Mouse (Mus musculus) neural tube, embryonic 14.5 days (tissue): Measurements from ENCODE around the gene Flt1. TPM values are rescaled to one million over a fixed set of nuclear protein-coding genes. Genes with fewer than 3 reads are reported as not detected.

Source experiments
- ATAC-seq: fragments of 200-750 bp; cut with Nextera tagmentation; 2 replicates; pipeline ENCODE4 v1.8.0; 2017; ENCODE audit warnings: low read depth, mild to moderate bottlenecking, moderate TSS enrichment, moderate library complexity
- H3K27ac ChIP-seq: fragments of 300-500 bp; sonication (generic); 2 replicates; pipeline ENCODE4 v1.5.1; 2014; ENCODE audit warnings: low read depth, mild to moderate bottlenecking, control low read depth, low read length, moderate library complexity, mixed read lengths
- H3K27me3 ChIP-seq: fragments of 300-500 bp; sonication (generic); 2 replicates; pipeline ENCODE4 v1.6.1; 2014; ENCODE audit warnings: low read length; ENCODE audit not compliant: control insufficient read depth, insufficient read depth
- H3K36me3 ChIP-seq: fragments of 300-500 bp; sonication (generic); 2 replicates; pipeline ENCODE4 v1.6.1; 2014; ENCODE audit warnings: low read length, mixed read lengths; ENCODE audit not compliant: control insufficient read depth, insufficient read depth
- H3K4me1 ChIP-seq: fragments of 300-500 bp; sonication (generic); 2 replicates; pipeline ENCODE4 v1.6.1; 2014; ENCODE audit warnings: low read length; ENCODE audit not compliant: control insufficient read depth, insufficient read depth
- H3K4me2 ChIP-seq: fragments of 300-500 bp; sonication (generic); 2 replicates; pipeline ENCODE4 v1.6.1; 2014; ENCODE audit warnings: mild to moderate bottlenecking, low read depth, low read length, control low read depth
- H3K4me3 ChIP-seq: fragments of 300-500 bp; sonication (generic); 2 replicates; pipeline ENCODE4 v1.5.1; 2014; ENCODE audit warnings: low read depth, low read length, control low read depth, mixed read lengths
- H3K9ac ChIP-seq: fragments of 300-500 bp; sonication (generic); replicated peaks from 2 replicates; pipeline ENCODE4 v1.6.1; 2014; ENCODE audit warnings: low read depth, mild to moderate bottlenecking, control low read depth, low read length, mixed read lengths
- H3K9me3 ChIP-seq: fragments of 300-500 bp; sonication (generic); 2 replicates; pipeline ENCODE4 v1.6.1; 2016; ENCODE audit warnings: low read length; ENCODE audit not compliant: control insufficient read depth
- WGBS: fragments of 180-500 bp; shearing (Covaris S2); extraction: QIAGEN DNeasy Blood & Tissue Kit; methylation state at CpG from one replicate; pipeline ENCODE4 v1.1.7; 2014; 5-methylcytosine and 5-hydroxymethylcytosine counted together
- polyA plus RNA-seq: library from polyadenylated mRNA; unstranded; fragments of >200 nt; fragmentation: Nextera tagmentation; extraction: Ambion mirVana; gene quantifications from 2 replicates; pipeline ENCODE4 v1.2.1, GENCODE M21; 2014

The Flt1 gene
- polyA plus RNA-seq, 1 experiment from 2014 or later = 9.9 TPM

DNA sequence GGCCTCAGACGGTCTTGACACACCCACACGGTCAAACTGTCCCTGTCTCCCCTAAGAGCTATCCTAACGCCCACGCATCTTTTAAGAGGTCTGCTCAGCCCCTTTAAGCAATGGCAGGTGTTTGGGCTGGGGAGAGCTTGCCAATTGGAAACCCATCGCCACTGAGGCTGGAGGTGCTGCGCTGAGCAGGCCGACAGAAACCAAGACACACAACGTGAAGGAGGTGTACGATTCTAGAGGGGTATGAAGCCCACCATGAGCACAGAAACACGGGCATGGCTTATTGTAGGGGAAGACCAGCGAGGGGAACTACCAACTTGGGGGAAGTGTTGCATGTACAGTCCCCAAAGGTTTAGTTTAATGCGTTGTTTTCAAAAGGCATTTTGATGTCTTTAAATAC, 1.7 kb upstream of the Flt1 start:
- 12% methylated on average over 12 of the region's 12 CpGs for WGBS
- Histone ChIP-seq H3K4me2 (no peak overlapping the region), H3K9ac (no peak overlapping the region), H3K27ac (no peak overlapping the region), H3K27me3 (peaks cover 46% of the 10 kb centered on the region), H3K36me3 (no peaks in the 10 kb centered on the region), H3K9me3 (no peaks in the 10 kb centered on the region), H3K4me1 (peaks cover 11% of the 10 kb centered on the region; the same call in 1 of the 2 replicates), H3K4me3 (no peak overlapping the region)
- ATAC-seq = no peak

DNA sequence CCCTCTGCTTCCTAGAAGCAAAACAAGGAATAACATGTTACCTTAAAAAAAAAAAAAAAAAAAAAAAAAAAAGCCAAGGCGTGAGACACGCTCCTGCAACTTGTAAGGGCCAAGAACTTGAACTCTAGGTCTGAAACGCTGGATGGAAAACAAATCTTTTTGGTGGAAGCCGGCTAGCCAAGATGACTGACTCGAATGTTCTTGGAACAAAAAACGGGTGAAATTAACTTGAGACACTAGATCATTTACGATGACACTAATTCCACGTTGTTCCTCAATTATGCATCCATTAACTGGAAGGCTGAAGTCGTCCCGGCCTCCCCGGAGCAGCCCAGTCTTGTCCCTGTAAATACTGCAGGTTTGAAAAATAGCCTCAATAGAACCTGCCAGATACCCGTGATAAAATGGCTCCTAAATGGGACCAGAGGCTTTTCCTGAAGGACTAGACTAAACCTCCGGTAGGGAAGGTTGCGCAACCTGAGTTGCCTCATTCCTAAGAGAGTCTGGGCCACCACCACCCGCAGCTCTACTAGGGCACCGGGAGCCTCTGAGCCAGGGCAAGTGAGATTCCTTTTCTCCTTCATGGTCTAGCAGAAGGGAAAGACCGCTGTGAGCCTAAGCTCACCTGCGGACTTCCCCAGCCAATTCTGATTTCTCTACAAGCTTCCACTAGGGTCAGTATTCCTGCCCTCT, 1.0 kb upstream of the Flt1 start:
- H3K36me3 ChIP-seq = no peaks in the 10 kb centered on the region
- no peaks in the 10 kb centered on the region for H3K9me3 ChIP-seq
- peak overlapping the region; percentile 55; the same call in 1 of the 2 replicates for H3K4me2 ChIP-seq
- H3K9ac ChIP-seq = no peak overlapping the region
- H3K27ac ChIP-seq = no peak overlapping the region
- peak overlapping the region; percentile 32; the same call in 1 of the 2 replicates for H3K4me3 ChIP-seq
- 3% methylated on average over 18 of the region's 18 CpGs for WGBS
- ATAC-seq = no peak
- peaks cover 11% of the 10 kb centered on the region; the same call in 1 of the 2 replicates for H3K4me1 ChIP-seq
- peaks cover 50% of the 10 kb centered on the region for H3K27me3 ChIP-seq

DNA sequence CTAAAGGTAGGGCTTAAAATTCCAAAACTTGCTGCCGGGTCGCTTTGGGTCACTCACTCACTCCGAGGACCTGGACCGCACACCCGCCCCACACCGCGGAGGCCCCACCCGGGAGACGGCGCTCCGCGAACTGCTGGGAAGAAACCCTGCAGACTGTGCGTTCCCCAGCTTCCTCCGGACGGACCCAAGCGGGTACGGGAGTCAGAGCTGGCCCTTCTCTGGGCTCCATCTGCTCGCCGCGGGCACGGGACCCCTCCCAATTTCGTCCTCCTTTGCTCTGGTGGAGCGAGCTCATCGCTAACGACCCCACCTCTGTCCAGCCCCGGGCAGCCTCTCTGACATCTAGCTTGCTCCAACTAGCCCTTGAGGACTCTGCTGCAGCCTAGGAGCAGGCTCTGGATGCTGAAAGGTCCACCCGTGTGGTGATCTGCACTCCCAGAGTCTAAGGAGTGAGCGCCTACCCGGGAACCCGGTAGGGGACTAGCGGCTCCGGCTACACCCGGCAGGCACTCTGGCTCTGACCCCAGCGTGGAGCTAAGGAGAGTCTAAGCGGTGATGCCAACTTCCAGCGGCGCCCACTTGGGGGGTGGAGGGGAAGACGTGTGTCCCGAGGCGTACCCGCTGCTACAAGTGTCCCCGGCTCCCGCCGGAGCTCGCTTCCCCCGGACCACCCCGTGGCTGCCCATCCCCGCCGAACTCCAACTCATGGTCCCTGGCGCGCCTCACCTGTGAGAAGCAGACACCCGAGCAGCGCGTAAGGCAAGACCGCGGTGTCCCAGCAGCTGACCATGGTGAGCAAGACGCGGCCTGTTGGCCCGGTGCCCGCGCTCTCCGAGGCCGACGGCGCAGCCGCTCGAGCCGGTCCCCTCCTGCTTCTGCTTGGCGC, 623 bp downstream of the Flt1 start:
- 0 out of 2 replicates have a peak overlapping the region, but pooled peaks have one; percentile 22 for H3K27ac ChIP-seq
- whole genome bisulfite sequencing = under 1% methylated on average over 66 of the region's 69 CpGs
- peak overlapping the region; percentile 16; the same call in 1 of the 2 replicates for H3K9ac ChIP-seq
- ATAC-seq = peak; percentile 73
- H3K36me3 ChIP-seq = no peaks in the 10 kb centered on the region
- peaks cover 60% of the 10 kb centered on the region for H3K27me3 ChIP-seq
- no peaks in the 10 kb centered on the region for H3K9me3 ChIP-seq
- peaks cover 11% of the 10 kb centered on the region; the same call in 1 of the 2 replicates for H3K4me1 ChIP-seq
- peak overlapping the region; percentile 32 for H3K4me3 ChIP-seq
- H3K4me2 ChIP-seq = peak overlapping the region; percentile 55

DNA sequence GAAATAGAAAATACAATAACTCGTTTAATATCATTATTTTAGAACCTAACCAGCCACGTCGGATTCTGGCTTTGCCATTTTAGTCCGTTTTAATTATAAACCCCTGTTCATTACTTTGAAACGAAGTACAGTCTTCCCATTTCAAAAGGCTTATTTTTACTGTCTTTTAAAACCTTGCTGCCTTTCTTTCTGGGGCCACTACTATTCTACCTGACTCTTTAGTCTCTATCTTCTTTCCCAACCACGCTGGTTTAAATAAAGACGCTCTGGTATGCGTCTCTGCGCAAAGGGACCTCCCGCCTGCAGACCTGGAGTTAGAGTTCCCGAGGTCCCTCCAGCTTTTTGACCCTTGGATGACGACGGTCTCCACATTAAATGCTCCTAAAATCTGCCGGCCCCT, 1.4 kb downstream of the Flt1 start:
- Histone ChIP-seq H3K9ac (no peak overlapping the region), H3K27ac (no peak overlapping the region), H3K36me3 (no peaks in the 10 kb centered on the region), H3K9me3 (no peaks in the 10 kb centered on the region), H3K27me3 (peaks cover 60% of the 10 kb centered on the region), H3K4me3 (no peak overlapping the region), H3K4me1 (peaks cover 11% of the 10 kb centered on the region; the same call in 1 of the 2 replicates), H3K4me2 (no peak overlapping the region)
- WGBS = under 1% methylated on average over 14 of the region's 14 CpGs
- no peak for ATAC-seq

DNA sequence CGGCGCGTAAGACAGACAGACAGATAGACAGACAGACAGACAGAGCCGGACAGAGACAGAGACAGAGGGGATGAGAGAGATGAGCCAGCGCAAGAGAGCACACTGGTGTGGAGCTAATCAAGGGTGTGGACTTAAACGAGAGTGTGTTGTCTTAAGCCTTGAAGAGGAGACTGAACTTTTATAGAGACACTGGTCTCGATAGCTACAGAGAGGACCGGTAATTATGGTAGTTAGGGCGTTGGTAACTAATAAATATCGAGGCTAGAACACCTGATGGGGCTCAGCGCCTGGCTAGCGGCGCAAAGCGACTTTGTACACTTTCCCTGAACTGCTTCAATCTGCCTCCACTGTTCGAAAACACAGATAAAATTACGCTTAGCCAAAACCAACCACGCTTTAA, 2.0 kb downstream of the Flt1 start:
- Histone ChIP-seq H3K27ac (no peak overlapping the region), H3K4me2 (no peak overlapping the region), H3K9ac (no peak overlapping the region), H3K27me3 (peaks cover 58% of the 10 kb centered on the region), H3K4me1 (peaks cover 11% of the 10 kb centered on the region; the same call in 1 of the 2 replicates), H3K9me3 (no peaks in the 10 kb centered on the region), H3K4me3 (peak overlapping the region; percentile 7; the same call in 1 of the 2 replicates), H3K36me3 (no peaks in the 10 kb centered on the region)
- 2% methylated on average over 17 of the region's 17 CpGs for WGBS
- no peak for ATAC-seq

DNA sequence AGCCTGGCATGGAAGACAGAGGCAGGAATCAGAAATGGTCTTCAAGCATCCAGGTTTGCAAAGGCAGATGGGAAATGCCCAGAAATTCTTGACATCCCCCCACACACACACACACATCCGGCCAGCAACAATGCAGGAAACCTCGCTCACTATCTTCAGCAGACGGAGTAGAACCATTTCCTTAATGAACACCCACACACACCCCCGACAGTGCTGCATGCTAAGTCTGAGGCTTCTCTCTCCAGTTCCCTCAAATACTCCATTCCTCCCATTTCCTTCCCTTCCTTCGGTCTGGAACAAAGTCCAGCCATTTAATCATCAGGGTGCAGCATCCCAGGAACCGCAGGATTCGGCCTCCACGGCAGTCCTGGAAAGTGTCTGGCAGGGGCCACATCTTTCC, 4.4 kb downstream of the Flt1 start:
- H3K4me1 ChIP-seq = peaks cover 11% of the 10 kb centered on the region; the same call in 1 of the 2 replicates
- H3K9me3 ChIP-seq = no peaks in the 10 kb centered on the region

DNA sequence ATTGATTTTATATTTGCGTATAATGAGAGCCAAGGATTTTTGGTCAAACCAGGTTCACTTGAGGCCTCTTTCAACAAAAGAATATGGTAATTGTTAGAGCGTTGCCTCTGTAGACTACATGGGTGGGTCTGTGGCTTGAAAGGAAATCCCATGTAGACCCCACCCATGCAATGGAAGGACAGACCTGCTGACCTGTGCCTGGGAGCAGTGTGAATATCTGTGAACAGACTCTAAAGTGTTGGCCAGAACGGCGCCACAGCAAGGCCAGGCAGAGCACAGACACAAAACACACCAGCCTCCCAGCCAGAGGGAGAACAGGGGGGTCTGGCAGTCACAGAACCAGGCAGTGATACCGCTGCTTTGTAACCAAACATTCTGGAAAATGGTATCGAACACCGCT, 7.5 kb downstream of the Flt1 start:
- Histone ChIP-seq H3K4me1 (no peaks in the 10 kb centered on the region), H3K27ac (no peak overlapping the region), H3K9ac (no peak overlapping the region), H3K27me3 (peaks cover 24% of the 10 kb centered on the region), H3K9me3 (no peaks in the 10 kb centered on the region), H3K36me3 (no peaks in the 10 kb centered on the region), H3K4me3 (no peak overlapping the region), H3K4me2 (no peak overlapping the region)
- ATAC-seq = no peak
- 89% methylated on average over 7 of the region's 7 CpGs for WGBS

More for the DNA sequence above, 4.4 kb downstream of the Flt1 start:
- 38% methylated on average over 8 of the region's 8 CpGs for WGBS
- no peak overlapping the region for H3K4me3 ChIP-seq
- no peak overlapping the region for H3K9ac ChIP-seq
- H3K36me3 ChIP-seq = no peaks in the 10 kb centered on the region
- no peak overlapping the region for H3K27ac ChIP-seq
- H3K4me2 ChIP-seq = no peak overlapping the region
- peaks cover 42% of the 10 kb centered on the region for H3K27me3 ChIP-seq
- no peak for ATAC-seq

DNA sequence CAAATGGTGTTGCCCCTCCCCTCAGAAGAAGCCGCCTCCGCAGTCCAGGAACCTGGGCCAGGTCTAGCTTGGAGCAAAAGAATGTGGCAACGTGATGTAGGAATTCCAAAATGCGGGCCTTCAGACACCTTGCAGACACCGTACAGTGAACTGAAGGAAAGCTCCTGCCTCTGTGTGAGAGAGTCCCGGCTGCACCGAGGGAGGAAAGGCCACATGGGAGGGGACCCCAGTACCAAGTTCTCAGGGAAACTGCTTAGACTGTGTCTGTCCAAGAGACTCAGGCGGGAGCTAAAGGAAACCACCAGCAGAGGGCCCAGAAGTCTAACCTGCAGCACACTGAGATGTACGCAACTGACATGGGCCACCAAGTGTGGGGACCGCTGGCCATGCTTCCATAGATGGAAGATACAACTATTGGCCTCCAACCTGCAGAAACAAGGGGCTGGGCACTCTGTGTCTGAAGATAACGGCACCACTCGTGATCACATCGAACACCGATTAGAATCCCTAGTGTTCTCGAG, 9.1 kb downstream of the Flt1 start:
- no peaks in the 10 kb centered on the region for H3K9me3 ChIP-seq
- H3K36me3 ChIP-seq = no peaks in the 10 kb centered on the region
- H3K27me3 ChIP-seq = peaks cover 13% of the 10 kb centered on the region; the same call in 1 of the 2 replicates
- no peak overlapping the region for H3K9ac ChIP-seq
- no peaks in the 10 kb centered on the region for H3K4me1 ChIP-seq
- no peak for ATAC-seq
- H3K27ac ChIP-seq = no peak overlapping the region
- H3K4me3 ChIP-seq = no peak overlapping the region
- WGBS = 77% methylated on average over 15 of the region's 15 CpGs
- H3K4me2 ChIP-seq = no peak overlapping the region
